Mouse (Mus musculus) gastrocnemius, adult 2 months (tissue): ENCODE measurements at regions not wholly inside any gene's neighbourhood (a gene's known extent, or its start where the extent isn't known, plus 50 kb on each side); places are given as distances from the start of the nearest gene placed in this dataset.

Source experiments
- DNase-seq: peaks from one replicate; pipeline ENCODE4 v3.0.0; 2022
- H3K27ac ChIP-seq: fragments of 200-600 bp; 2 replicates; pipeline ENCODE4 v1.8.1; 2022; ENCODE audit warnings: mild to moderate bottlenecking
- H3K4me3 ChIP-seq: fragments of 200-600 bp; 2 replicates; pipeline ENCODE4 v1.8.1; 2022; ENCODE audit warnings: mild to moderate bottlenecking, moderate library complexity
- CTCF ChIP-seq: fragments of 200-600 bp; IDR thresholded peaks from 2 replicates; pipeline ENCODE4 v1.8.1; 2022; ENCODE audit warnings: antibody characterized with exemption, mild to moderate bottlenecking, moderate library complexity
- intact Hi-C: fragments of 180-260 bp; cut with DNase I; formaldehyde crosslinking; loops from one replicate; pipeline ENCODE4 v1.15.1; 2025

DNA sequence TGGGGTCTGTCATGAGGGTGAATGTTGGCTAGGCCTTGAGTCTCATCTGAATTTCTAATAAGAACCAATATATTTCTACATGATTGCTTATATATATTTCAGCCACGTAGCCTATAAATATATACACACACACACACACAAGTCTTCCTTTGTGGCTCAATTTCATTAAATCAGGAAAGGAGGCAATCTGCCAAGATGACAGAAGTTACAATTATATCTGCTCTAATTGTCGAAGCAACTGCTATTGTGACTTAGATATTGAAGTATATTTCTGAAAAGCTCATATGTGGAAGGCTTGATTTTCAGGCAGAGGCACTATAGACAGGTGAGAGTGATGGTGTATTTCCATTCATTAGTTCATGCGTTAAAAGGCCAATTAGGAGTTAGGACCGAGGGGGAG is 850.7 kb downstream of the H2al1n start:
- DNase-seq = no peak
- no peak for TF ChIP-seq CTCF
- intact Hi-C loops = no loop called here
- Histone ChIP-seq H3K27ac (no peak overlapping the region), H3K4me3 (no peak overlapping the region)

DNA sequence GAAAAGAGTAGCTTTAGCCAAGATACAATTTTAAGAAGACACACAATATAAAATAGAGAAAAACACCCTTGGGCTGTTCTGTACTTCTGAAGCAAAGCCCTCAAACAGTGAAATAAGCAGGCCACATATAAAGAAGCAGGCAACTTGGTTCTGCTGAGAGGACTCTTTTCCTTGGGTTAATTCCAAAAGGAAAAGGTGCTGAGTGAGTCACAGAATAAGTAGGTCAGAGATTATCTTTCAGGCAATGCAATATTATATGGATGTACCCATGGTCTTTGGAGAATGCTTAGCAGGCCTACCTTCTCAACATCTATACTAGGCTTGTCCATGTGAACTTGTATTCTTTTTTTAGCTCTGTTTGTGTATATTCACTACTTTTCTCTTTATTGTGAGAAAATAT is 854.8 kb downstream of the H2al1n start:
- Histone ChIP-seq H3K4me3 (no peak overlapping the region), H3K27ac (peak overlapping the region; percentile 56)
- TF ChIP-seq CTCF = no peak
- DNase-seq = no peak
- intact Hi-C loops = no loop called here
